Mouse (Mus musculus) central nervous system, embryonic 18 days (tissue): Measurements from ENCODE around the gene Svs1. TPM values are rescaled to one million over a fixed set of nuclear protein-coding genes. Genes with fewer than 3 reads are reported as not detected.

Source experiments
- polyA plus RNA-seq: library from polyadenylated mRNA; depleted of rRNA; stranded (reverse); fragments of >200 nt; gene quantifications from 2 replicates; pipeline ENCODE4 v1.2.3, GENCODE M21; 2012; rRNA removed

Gene Svs1
- polyA plus RNA-seq: not detected in 2 replicates

DNA sequence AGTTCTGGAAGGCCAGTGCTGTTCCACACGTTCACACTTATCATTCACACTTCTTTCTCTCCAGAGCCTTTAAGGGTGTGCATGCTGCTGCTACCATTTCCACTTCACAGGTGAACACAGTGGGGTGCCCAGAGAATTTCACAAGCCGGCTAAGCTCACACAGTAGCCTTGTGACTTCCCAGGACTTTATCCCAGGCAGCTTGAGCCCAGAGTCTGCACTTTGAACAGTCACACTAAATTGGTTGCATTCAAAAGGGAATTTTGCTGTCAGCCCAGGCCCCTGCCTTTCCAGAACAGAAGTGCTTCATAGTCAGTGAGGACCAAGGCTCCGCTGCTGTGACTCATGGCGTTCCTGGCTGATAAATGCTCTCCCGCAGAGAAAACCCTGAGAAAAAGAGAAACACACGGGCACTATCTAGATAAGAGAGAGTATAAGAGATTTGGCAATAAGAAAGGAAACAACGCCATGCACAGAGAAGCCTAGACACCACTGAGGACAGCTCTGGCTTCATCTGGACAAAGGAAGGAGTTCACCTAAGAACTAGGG, at the start of gene Svs1:
Gene Svs1, plus strand, starts transcription at position 418 of the 547 bp plus-strand sequence.

DNA sequence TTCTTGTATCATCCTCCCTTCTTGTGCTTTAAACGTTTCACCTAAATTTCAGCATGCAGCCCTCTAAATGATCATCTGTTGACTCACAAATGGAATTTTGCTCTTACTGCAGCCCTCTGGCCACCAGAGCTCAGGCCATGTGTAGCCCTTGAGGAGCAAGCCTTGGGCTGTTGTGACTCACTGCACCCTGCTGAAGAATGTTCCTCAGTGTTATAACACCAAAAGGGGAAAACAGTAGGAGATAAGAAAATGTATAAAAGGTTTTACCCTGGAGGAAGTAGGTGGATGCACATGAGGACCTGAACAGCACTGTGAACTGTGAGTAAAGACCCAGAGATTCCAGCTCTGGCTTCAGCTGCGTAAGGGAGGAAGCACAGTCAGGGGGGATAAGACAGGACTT, 12.0 kb upstream of the Svs1 start, which contains the start of gene Doxl2:
Gene Doxl2, plus strand, starts transcription at position 301 of the 400 bp plus-strand sequence.

DNA sequence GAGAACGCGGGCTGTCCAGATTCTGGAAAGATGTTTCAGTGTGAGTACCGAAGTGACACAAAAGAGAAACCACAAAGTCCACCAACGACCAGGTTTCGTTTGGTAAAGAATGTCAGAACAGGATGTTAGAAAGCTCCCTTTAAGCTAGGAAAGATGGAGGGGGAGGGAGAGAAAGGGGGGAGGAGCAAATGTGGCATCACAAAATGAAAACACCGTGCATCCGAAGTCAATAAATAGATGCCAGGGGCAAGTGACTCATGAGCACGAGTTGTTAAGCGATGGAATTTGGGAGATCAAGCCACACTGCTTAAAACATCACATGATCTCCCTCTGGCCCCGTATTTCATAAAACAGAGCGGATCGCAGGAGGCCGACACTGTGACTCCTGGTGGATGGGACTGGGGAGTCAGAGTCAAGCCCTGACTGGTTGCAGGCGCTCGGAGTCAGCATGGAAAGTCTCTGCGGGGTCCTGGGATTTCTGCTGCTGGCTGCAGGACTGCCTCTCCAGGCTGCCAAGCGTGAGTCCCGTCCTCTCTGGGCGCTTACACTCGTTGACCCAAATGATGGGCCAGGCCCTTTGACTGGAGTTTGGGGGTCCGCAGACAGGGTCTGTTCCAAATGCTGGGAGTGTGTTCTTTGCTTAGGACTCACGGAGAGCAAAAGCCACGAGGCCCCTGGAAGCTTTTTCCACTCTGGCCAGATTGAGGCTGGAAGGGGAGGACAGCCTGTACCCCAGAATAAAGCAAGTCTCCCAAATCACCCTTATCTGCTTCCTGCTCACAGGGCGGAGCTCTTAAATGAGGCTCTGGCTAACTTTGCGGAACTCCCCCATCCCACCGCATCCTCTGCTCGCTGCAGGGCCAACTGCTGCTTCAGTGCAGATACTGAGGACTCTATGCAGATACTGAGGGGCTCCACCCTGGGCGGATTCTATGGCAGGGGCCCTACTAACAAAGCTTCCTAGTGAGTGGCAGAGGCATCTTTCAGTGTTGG, 49.9 kb downstream of the Svs1 start, which contains the start of gene Gpnmb:
Gene Gpnmb, plus strand, starts transcription at position 272 of the 993 bp plus-strand sequence.

Other genes with a start within 250 kb of the Svs1 start
- 1.8 and 1.9 TPM in 2 replicates for gene Gimap1, start 247.8 kb upstream of the Svs1 start, polyA plus RNA-seq
- gene Gimap5, start 240.7 kb upstream of the Svs1 start, polyA plus RNA-seq: 1.2 and 1.5 TPM in 2 replicates
- gene Gimap3, start 216.0 kb upstream of the Svs1 start, polyA plus RNA-seq: 0.03 TPM in 1 of 2 replicates, not detected in the other
- 13.6 and 16.0 TPM in 2 replicates for gene Tmem176a, start 145.9 kb upstream of the Svs1 start, polyA plus RNA-seq
- 74.3 and 91.8 TPM in 2 replicates for gene Tmem176b, start 145.4 kb upstream of the Svs1 start, polyA plus RNA-seq
- gene Aoc1, start 114.0 kb upstream of the Svs1 start, polyA plus RNA-seq: 0.01 TPM in 1 of 2 replicates, not detected in the other
- gene 1600015I10Rik, start 57.0 kb upstream of the Svs1 start, polyA plus RNA-seq: not detected in 2 replicates
- not detected in 2 replicates for gene Doxl2, start 11.9 kb upstream of the Svs1 start, polyA plus RNA-seq
- gene Gpnmb, start 49.7 kb downstream of the Svs1 start, polyA plus RNA-seq: 0.63 and 0.82 TPM in 2 replicates
- gene Malsu1, start 86.9 kb downstream of the Svs1 start, polyA plus RNA-seq: 23.8 and 25.3 TPM in 2 replicates
- gene Igf2bp3, start 228.1 kb downstream of the Svs1 start, polyA plus RNA-seq: 9.0 and 10.2 TPM in 2 replicates